Comparison of ENCODE assay signal across 7 mouse cellular contexts in genomic region chrX:162829203-162829708, GRCm38 (mm10). TPM values are rescaled to one million over a fixed set of nuclear protein-coding genes. Genes with fewer than 3 reads are reported as not detected.
DNase-seq lines count a peak whose midpoint lies in the region; ATAC-seq lines count a peak whose summit lies in the region.

Gene Txlng, minus strand, starts transcription at chrX:162829454.

- WGBS in embryonic facial prominence, embryonic 10.5 days, result 12% methylated on average over 37 of the region's 37 CpGs
- WGBS in limb, embryonic 10.5 days, result 8% methylated on average over 37 of the region's 37 CpGs
- 22% methylated on average over 37 of the region's 37 CpGs for WGBS in midbrain, embryonic 13.5 days

- H3K27ac ChIP-seq in embryonic facial prominence, embryonic 10.5 days (replicated peaks), result peak within 1 kb of the TSS; percentile 81
- H3K27ac ChIP-seq in limb, embryonic 10.5 days, result peak within 1 kb of the TSS; percentile 71
- peak within 1 kb of the TSS; percentile 32; the same call in 1 of the 2 replicates for H3K27ac ChIP-seq in midbrain, embryonic 13.5 days

- peak within 1 kb of the TSS; percentile 69 for H3K4me3 ChIP-seq in embryonic facial prominence, embryonic 10.5 days
- peak within 1 kb of the TSS; percentile 64 for H3K4me3 ChIP-seq in limb, embryonic 10.5 days
- peak within 1 kb of the TSS; percentile 56 for H3K4me3 ChIP-seq in midbrain, embryonic 13.5 days (replicated peaks)

- peak; percentile 94 for DNase-seq in adrenal gland, postnatal 10 days
- peak; percentile 94 for DNase-seq in embryonic facial prominence, embryonic 10.5 days (ENCODE audit: low spot score)
- peak; percentile 99 for DNase-seq in kidney, adult 11 months
- DNase-seq in limb, embryonic 10.5 days (ENCODE audit: low spot score), result peak; percentile 85
- peak; percentile 85 for DNase-seq in spleen, adult 12 weeks (ENCODE audit: low spot score)

- H3K9ac ChIP-seq in midbrain, embryonic 13.5 days (replicated peaks), result peak within 1 kb of the TSS; percentile 78

- H3K9me3 ChIP-seq in embryonic facial prominence, embryonic 10.5 days, result no peaks in the 10 kb centered on the region
- H3K9me3 ChIP-seq in limb, embryonic 10.5 days (replicated peaks), result no peaks in the 10 kb centered on the region
- H3K9me3 ChIP-seq in midbrain, embryonic 13.5 days, result no peaks in the 10 kb centered on the region

- peak within 1 kb of the TSS; percentile 84 for H3K4me2 ChIP-seq in midbrain, embryonic 13.5 days (replicated peaks)

- peak; percentile 90 for ATAC-seq in granulocyte monocyte progenitor cell, adult 5-6 weeks (replicated peaks; ENCODE audit: poor library complexity, severe bottlenecking)
- ATAC-seq in midbrain, embryonic 13.5 days, result peak; percentile 100

- no peaks in the 10 kb centered on the region for H3K36me3 ChIP-seq in embryonic facial prominence, embryonic 10.5 days (replicated peaks)
- H3K36me3 ChIP-seq in limb, embryonic 10.5 days, result no peaks in the 10 kb centered on the region
- H3K36me3 ChIP-seq in midbrain, embryonic 13.5 days, result no peaks in the 10 kb centered on the region

- H3K4me1 ChIP-seq in embryonic facial prominence, embryonic 10.5 days, result no peaks in the 10 kb centered on the region
- 0 out of 2 replicates have a peak, but pooled peaks cover 5% of the 10 kb centered on the region for H3K4me1 ChIP-seq in limb, embryonic 10.5 days
- no peaks in the 10 kb centered on the region for H3K4me1 ChIP-seq in midbrain, embryonic 13.5 days (replicated peaks)

- peaks cover 24% of the 10 kb centered on the region for H3K27me3 ChIP-seq in embryonic facial prominence, embryonic 10.5 days (replicated peaks; ENCODE audit: low read depth, poor library complexity, severe bottlenecking)
- H3K27me3 ChIP-seq in limb, embryonic 10.5 days (ENCODE audit: low read depth, poor library complexity, severe bottlenecking), result peaks cover 63% of the 10 kb centered on the region
- no peaks in the 10 kb centered on the region; the same call in 1 of the 2 replicates for H3K27me3 ChIP-seq in midbrain, embryonic 13.5 days

RNA-seq across cellular contexts. Expression of gene Txlng, which starts in this region (rescaled TPM):
- total RNA-seq in adrenal gland, postnatal 10 days (2021), result 10 to 100 TPM; 24.4 to 31.0 TPM
- 17.0 and 17.4 TPM in 2 replicates for polyA plus RNA-seq in embryonic facial prominence, embryonic 10.5 days (2016; fragmentation: Nextera tagmentation; extraction: Ambion mirVana)
- 21.9 and 26.4 TPM in 2 replicates for total RNA-seq in granulocyte monocyte progenitor cell, adult 5-6 weeks (2014; fragmentation: Nextera tagmentation)
- total RNA-seq in granulocyte monocyte progenitor cell, adult 5-6 weeks (2017), result 39.6 and 41.4 TPM in 2 replicates
- 16.0 and 16.1 TPM in 2 replicates for polyA plus RNA-seq in limb, embryonic 10.5 days (2016; fragmentation: Nextera tagmentation; extraction: Ambion mirVana)
- 15.2 and 15.9 TPM in 2 replicates for polyA plus RNA-seq in midbrain, embryonic 13.5 days (2015; fragmentation: Nextera tagmentation; extraction: Ambion mirVana)

Comparison
In these comparisons a context has a peak if more than half of its experiments do, and no peak if none do; other contexts are left out.
1. Peak in every context shown above with its lines: DNase-seq, ATAC-seq, H3K4me3 ChIP-seq and H3K27ac ChIP-seq.